Mouse (Mus musculus) liver, adult 2 months (tissue): ENCODE data around the gene Strn4.

Experiments
- CTCF ChIP-seq: fragments of 200-500 bp; IDR thresholded peaks from 2 replicates; pipeline ENCODE4 v1.5.1; 2011; ENCODE audit warnings: low read depth, low read length, control low read depth
- POLR2A ChIP-seq: fragments of 200-500 bp; IDR thresholded peaks from 2 replicates; pipeline ENCODE4 v1.6.1; 2011; ENCODE audit warnings: low read length, control low read depth; ENCODE audit not compliant: insufficient read depth; ENCODE audit errors: extremely low read depth

- TF ChIP-seq POLR2A (no peak), CTCF (no peak)
Measured at GRCm38 (mm10) chr7:16808647-16809046, 7.0 kb upstream of the Strn4 start.
